Mouse (Mus musculus) left cerebral cortex, postnatal 10 days (tissue): ENCODE measurements around the gene Fam83e. TPM values are rescaled to one million over a fixed set of nuclear protein-coding genes. Genes with fewer than 3 reads are reported as not detected.

Experiments used
- DNase-seq, 2 experiments: peaks; one replicate each; pipeline ENCODE4 v3.0.0; 2021 to 2022; ENCODE audit warnings: low spot score in 2 of 2, mixed read lengths in 1 of 2; ENCODE audit errors: extremely low spot score in 1 of 2
- intact Hi-C: fragments of 180-260 bp; cut with DNase I; formaldehyde crosslinking; loops from one replicate; pipeline ENCODE4 v1.15.1; 2025
- total RNA-seq, 2 experiments: library from RNA; stranded (reverse); gene quantifications; 2 replicates each; pipeline ENCODE4 v1.2.3; 2021

Gene Fam83e
- total RNA-seq, 2 experiments from 2014 or later = 0.26 to 0.39 TPM

- intact Hi-C loops = no loop called here
- no peak for DNase-seq
Observed at GRCm38 (mm10) chr7:45760151-45760550, 39.1 kb downstream of the Fam83e start.

- DNase-seq = no peak
- intact Hi-C loops = no loop called here
Observed at GRCm38 (mm10) chr7:45765995-45766394, 45.0 kb downstream of the Fam83e start.

GRCm38 (mm10) chr7:45766764-45767163 is 45.8 kb downstream of the Fam83e start:
- intact Hi-C loops = no loop called here
- DNase-seq = no peak

GRCm38 (mm10) chr7:45767500-45767899 is 46.5 kb downstream of the Fam83e start:
- DNase-seq = no peak
- intact Hi-C loops = no loop called here

GRCm38 (mm10) chr7:45770427-45771082 is 49.5 kb downstream of the Fam83e start:
- intact Hi-C loops = no loop called here
- DNase-seq = no peak

- DNase-seq = no peak
- intact Hi-C loops = no loop called here
Observed at GRCm38 (mm10) chr7:45771101-45771500, 50.1 kb downstream of the Fam83e start.

GRCm38 (mm10) chr7:45775237-45775636 is 54.2 kb downstream of the Fam83e start:
- intact Hi-C loops = no loop called here
- no peak for DNase-seq

Other genes with a start within 250 kb of the Fam83e start
- gene Tulp2, start 239.3 kb upstream of the Fam83e start, total RNA-seq = not detected
- gene Gm45808, start 234.4 kb upstream of the Fam83e start, total RNA-seq = not detected
- gene Dhdh, start 232.4 kb upstream of the Fam83e start, total RNA-seq = 1 to 10 TPM; 3.0 to 3.1 TPM
- 100 to 1,000 TPM; 114 to 127 TPM for gene Nucb1, start 210.8 kb upstream of the Fam83e start, total RNA-seq
- gene Ppp1r15a, start 194.9 kb upstream of the Fam83e start, total RNA-seq = 10 to 100 TPM; 25.5 to 28.5 TPM
- gene Plekha4, start 194.9 kb upstream of the Fam83e start, total RNA-seq = 1 to 10 TPM; 1.3 to 2.7 TPM
- under 1 TPM in 1 of 2 experiments, not detected in 1; 0.93 TPM for gene Hsd17b14, start 166.3 kb upstream of the Fam83e start, total RNA-seq
- 10 to 100 TPM; 20.9 to 21.8 TPM for gene Bcat2, start 151.1 kb upstream of the Fam83e start, total RNA-seq
- gene Fgf21, start 105.7 kb upstream of the Fam83e start, total RNA-seq = not detected
- gene Fut1, start 103.9 kb upstream of the Fam83e start, total RNA-seq = under 1 TPM; 0.13 to 0.30 TPM
- gene Izumo1, start 99.4 kb upstream of the Fam83e start, total RNA-seq = not detected
- 10 to 100 TPM; 15.1 to 15.8 TPM for gene Rasip1, start 93.7 kb upstream of the Fam83e start, total RNA-seq
- gene Mamstr, start 81.2 kb upstream of the Fam83e start, total RNA-seq = 1 to 10 TPM; 1.2 to 2.2 TPM
- gene Fut2, start 54.8 kb upstream of the Fam83e start, total RNA-seq = under 1 TPM; 0.18 to 0.24 TPM
- gene Ntn5, start 37.2 kb upstream of the Fam83e start, total RNA-seq = under 1 TPM; 0.45 to 0.47 TPM
- under 1 TPM; 0.34 to 0.39 TPM for gene Sec1, start 26.8 kb upstream of the Fam83e start, total RNA-seq
- 100 to 1,000 TPM; 152 to 154 TPM for gene Car11, start 21.4 kb upstream of the Fam83e start, total RNA-seq
- 10 to 100 TPM; 40.9 to 51.0 TPM for gene Dbp, start 16.1 kb upstream of the Fam83e start, total RNA-seq
- 100 to 1,000 TPM; 437 to 456 TPM for gene Rpl18, start 5.8 kb upstream of the Fam83e start, total RNA-seq
- 10 to 100 TPM; 23.0 to 24.6 TPM for gene Sphk2, start 3.2 kb upstream of the Fam83e start, total RNA-seq
- not detected for gene Spaca4, start 4.6 kb downstream of the Fam83e start, total RNA-seq
- 100 to 1,000 TPM; 268 to 281 TPM for gene Lmtk3, start 62.5 kb downstream of the Fam83e start, total RNA-seq
- 10 to 100 TPM in 1 of 2 experiments, 1 to 10 TPM in 1; 9.7 to 11.5 TPM for gene Sult2b1, start 63.5 kb downstream of the Fam83e start, total RNA-seq
- 100 to 1,000 TPM; 229 to 242 TPM for gene Cyth2, start 93.4 kb downstream of the Fam83e start, total RNA-seq
- gene Kcnj14, start 103.6 kb downstream of the Fam83e start, total RNA-seq = 1 to 10 TPM; 1.6 to 1.8 TPM
- gene Grwd1, start 109.7 kb downstream of the Fam83e start, total RNA-seq = 10 to 100 TPM; 27.5 to 29.2 TPM
- 100 to 1,000 TPM; 101 to 103 TPM for gene Kdelr1, start 151.6 kb downstream of the Fam83e start, total RNA-seq
- 10 to 100 TPM; 35.6 to 36.4 TPM for gene Grin2d, start 157.2 kb downstream of the Fam83e start, total RNA-seq
- gene Syngr4, start 175.5 kb downstream of the Fam83e start, total RNA-seq = not detected
- 10 to 100 TPM; 17.9 to 22.8 TPM for gene Tmem143, start 175.7 kb downstream of the Fam83e start, total RNA-seq
- 1 to 10 TPM; 4.6 to 6.7 TPM for gene Emp3, start 200.2 kb downstream of the Fam83e start, total RNA-seq
- 1 to 10 TPM; 1.4 to 1.5 TPM for gene Ccdc114, start 202.9 kb downstream of the Fam83e start, total RNA-seq